Comparison of ENCODE assay signal across 20 mouse cellular contexts in the genomic region with DNA sequence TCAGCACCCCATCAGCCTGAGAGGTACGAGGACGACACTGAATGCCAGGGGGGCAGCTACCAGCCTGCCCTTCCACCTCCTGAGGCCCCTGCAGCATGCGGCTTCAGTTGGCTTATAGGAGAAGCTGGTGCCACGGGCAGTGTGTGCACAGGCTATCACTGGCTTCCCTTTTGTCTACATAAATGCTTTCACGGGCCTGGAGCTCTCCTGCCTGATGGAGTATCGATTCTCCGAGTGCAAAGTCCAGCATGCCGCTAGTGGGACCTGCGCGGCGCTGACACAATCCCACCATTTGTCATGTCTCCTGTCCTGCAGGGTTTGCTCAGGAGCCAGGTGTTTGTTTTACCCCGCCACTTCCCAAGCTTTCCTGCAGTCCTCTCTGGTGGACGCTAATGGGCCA. TPM values are rescaled to one million over a fixed set of nuclear protein-coding genes. Genes with fewer than 3 reads are reported as not detected.
DNase-seq lines count a peak whose midpoint lies in the region; ATAC-seq lines count a peak whose summit lies in the region.
"Had no signal": no experiment of that assay in that cellular context is flagged by ENCODE, and none has a peak within 500 bp of the region (broad histone marks: within the 10 kb centered on the region; RNA-seq: fewer than 3 reads in every experiment).

No protein-coding gene starts in this region.

- no peak overlapping the region for H3K4me3 ChIP-seq in forebrain, embryonic 14.5 days (ENCODE audit: low read depth, low read length)
- H3K4me3 ChIP-seq in forebrain, embryonic 12.5 days (replicated peaks), result no peak overlapping the region
- no peak overlapping the region for H3K4me3 ChIP-seq in midbrain, embryonic 10.5 days
- no peak overlapping the region for H3K4me3 ChIP-seq in midbrain, embryonic 14.5 days (replicated peaks; ENCODE audit: low read depth, low read length)
- H3K4me3 ChIP-seq in liver, embryonic 13.5 days (replicated peaks), result no peak overlapping the region
- H3K4me3 ChIP-seq: erythroblast, embryonic 14.5 days; limb, embryonic 13.5 days; neural tube, embryonic 15.5 days had no signal

- no peaks in the 10 kb centered on the region for H3K27me3 ChIP-seq in forebrain, embryonic 14.5 days (replicated peaks; ENCODE audit: control insufficient read depth, insufficient read depth, low read length)
- H3K27me3 ChIP-seq in forebrain, embryonic 12.5 days, result peaks cover 14% of the 10 kb centered on the region
- H3K27me3 ChIP-seq in midbrain, embryonic 10.5 days (ENCODE audit: low read depth, poor library complexity, severe bottlenecking), result peaks cover 93% of the 10 kb centered on the region
- H3K27me3 ChIP-seq in midbrain, embryonic 14.5 days (ENCODE audit: control insufficient read depth, insufficient read depth, low read length), result peaks cover 14% of the 10 kb centered on the region; the same call in 1 of the 2 replicates
- 0 out of 2 replicates have a peak, but pooled peaks cover 4% of the 10 kb centered on the region for H3K27me3 ChIP-seq in liver, embryonic 13.5 days
- H3K27me3 ChIP-seq: limb, embryonic 13.5 days had no signal

- H3K4me1 ChIP-seq in forebrain, embryonic 14.5 days (ENCODE audit: control insufficient read depth, insufficient read depth, low read length), result peaks cover 49% of the 10 kb centered on the region
- H3K4me1 ChIP-seq in forebrain, embryonic 12.5 days, result peaks cover 91% of the 10 kb centered on the region
- H3K4me1 ChIP-seq in midbrain, embryonic 10.5 days, result peaks cover 96% of the 10 kb centered on the region
- H3K4me1 ChIP-seq in midbrain, embryonic 14.5 days (ENCODE audit: control insufficient read depth, insufficient read depth, low read length), result peaks cover 29% of the 10 kb centered on the region
- peaks cover 36% of the 10 kb centered on the region for H3K4me1 ChIP-seq in liver, embryonic 13.5 days (replicated peaks)

- no peak for ATAC-seq in forebrain, embryonic 14.5 days
- ATAC-seq in forebrain, embryonic 12.5 days (ENCODE audit: low FRiP score), result no peak
- no peak for ATAC-seq in midbrain, embryonic 14.5 days (ENCODE audit: low FRiP score, low TSS enrichment)
- ATAC-seq in liver, embryonic 13.5 days (ENCODE audit: low read depth), result peak; percentile 65
- ATAC-seq: activated CD4-positive, CD25-positive, alpha-beta regulatory T cell, adult 4 months had no signal

- no peaks in the 10 kb centered on the region for H3K36me3 ChIP-seq in forebrain, embryonic 14.5 days (ENCODE audit: control insufficient read depth, insufficient read depth, low read length)
- H3K36me3 ChIP-seq in forebrain, embryonic 12.5 days (replicated peaks), result no peaks in the 10 kb centered on the region
- no peaks in the 10 kb centered on the region for H3K36me3 ChIP-seq in midbrain, embryonic 10.5 days
- no peaks in the 10 kb centered on the region for H3K36me3 ChIP-seq in midbrain, embryonic 14.5 days (ENCODE audit: control insufficient read depth, insufficient read depth, low read length)
- H3K36me3 ChIP-seq in liver, embryonic 13.5 days, result no peaks in the 10 kb centered on the region
- H3K36me3 ChIP-seq: limb, embryonic 13.5 days; neural tube, embryonic 15.5 days had no signal

- H3K9me3 ChIP-seq in forebrain, embryonic 14.5 days (replicated peaks; ENCODE audit: control insufficient read depth, low read length), result no peaks in the 10 kb centered on the region
- no peaks in the 10 kb centered on the region for H3K9me3 ChIP-seq in forebrain, embryonic 12.5 days
- H3K9me3 ChIP-seq in midbrain, embryonic 10.5 days (replicated peaks), result no peaks in the 10 kb centered on the region
- no peaks in the 10 kb centered on the region for H3K9me3 ChIP-seq in midbrain, embryonic 14.5 days (ENCODE audit: control insufficient read depth, low read length)
- H3K9me3 ChIP-seq in liver, embryonic 13.5 days (replicated peaks), result no peaks in the 10 kb centered on the region
- H3K9me3 ChIP-seq: limb, embryonic 13.5 days; neural tube, embryonic 15.5 days had no signal

- DNase-seq in forebrain, embryonic 14.5 days (ENCODE audit: low spot score), result no peak
- no peak for DNase-seq in midbrain, embryonic 10.5 days (ENCODE audit: low spot score)
- DNase-seq in midbrain, embryonic 14.5 days, result no peak
- DNase-seq in liver, embryonic 13.5 days, result no peak
- no peak for DNase-seq in layer of hippocampus, adult 11-12 months (ENCODE audit: low spot score)
- no peak for DNase-seq in lung, postnatal 25 days (ENCODE audit: low spot score)
- DNase-seq in cerebellum, adult 11 months, result no peak
- DNase-seq: adrenal gland, postnatal 36 days; cerebellum, postnatal 10 days; embryo, embryonic 11 days; gastrocnemius, postnatal 36 days; kidney, adult 11 months; kidney, postnatal 10 days; lung, postnatal 10 days; thymus, postnatal 14 days had no signal

- no peak overlapping the region for H3K4me2 ChIP-seq in forebrain, embryonic 14.5 days (ENCODE audit: low read length)
- no peak overlapping the region for H3K4me2 ChIP-seq in forebrain, embryonic 12.5 days
- H3K4me2 ChIP-seq in midbrain, embryonic 14.5 days (ENCODE audit: low read length), result no peak overlapping the region
- H3K4me2 ChIP-seq in liver, embryonic 13.5 days, result no peak overlapping the region
- H3K4me2 ChIP-seq: limb, embryonic 13.5 days; neural tube, embryonic 15.5 days had no signal

- no peak overlapping the region for H3K27ac ChIP-seq in forebrain, embryonic 14.5 days (ENCODE audit: low read depth, low read length)
- H3K27ac ChIP-seq in forebrain, embryonic 12.5 days, result no peak overlapping the region
- peak overlapping the region; percentile 88 for H3K27ac ChIP-seq in midbrain, embryonic 10.5 days (replicated peaks)
- no peak overlapping the region for H3K27ac ChIP-seq in midbrain, embryonic 14.5 days (replicated peaks; ENCODE audit: low read depth, low read length)
- peak overlapping the region; percentile 69 for H3K27ac ChIP-seq in liver, embryonic 13.5 days
- H3K27ac ChIP-seq: limb, embryonic 13.5 days; neural tube, embryonic 15.5 days had no signal

- peak overlapping the region; percentile 21; the same call in 1 of the 2 replicates for H3K9ac ChIP-seq in forebrain, embryonic 14.5 days (ENCODE audit: low read length)
- no peak overlapping the region for H3K9ac ChIP-seq in forebrain, embryonic 12.5 days
- H3K9ac ChIP-seq in midbrain, embryonic 14.5 days (replicated peaks; ENCODE audit: low read length), result no peak overlapping the region
- no peak overlapping the region for H3K9ac ChIP-seq in liver, embryonic 13.5 days
- H3K9ac ChIP-seq: limb, embryonic 13.5 days; neural tube, embryonic 15.5 days had no signal

- WGBS in forebrain, embryonic 14.5 days, result 50% methylated on average over 13 of the region's 13 CpGs
- WGBS in forebrain, embryonic 12.5 days, result 58% methylated on average over 13 of the region's 13 CpGs
- WGBS in midbrain, embryonic 10.5 days, result 83% methylated on average over 13 of the region's 13 CpGs
- WGBS in midbrain, embryonic 14.5 days, result 79% methylated on average over 13 of the region's 13 CpGs
- WGBS in liver, embryonic 13.5 days (ENCODE audit: insufficient replicate concordance), result 62% methylated on average over 13 of the region's 13 CpGs

RNA-seq across cellular contexts. Expression of a gene that starts 44.1 kb away (rescaled TPM):
- polyA plus RNA-seq in forebrain, embryonic 14.5 days (2014; fragmentation: Nextera tagmentation; extraction: Ambion mirVana), result 20.6 and 25.0 TPM in 2 replicates
- polyA plus RNA-seq in forebrain, embryonic 12.5 days (2016; fragmentation: Nextera tagmentation; extraction: Ambion mirVana), result 40.5 and 49.4 TPM in 2 replicates
- 12.5 and 14.1 TPM in 2 replicates for polyA plus RNA-seq in midbrain, embryonic 10.5 days (2016; fragmentation: Nextera tagmentation; extraction: Ambion mirVana)
- polyA plus RNA-seq in midbrain, embryonic 14.5 days (2014; fragmentation: Nextera tagmentation; extraction: Ambion mirVana), result 5.2 and 10.1 TPM in 2 replicates
- polyA plus RNA-seq in liver, embryonic 13.5 days (2015; fragmentation: Nextera tagmentation; extraction: Ambion mirVana), result 1.8 and 2.2 TPM in 2 replicates

Comparison
In these comparisons a context has a peak if more than half of its experiments do, and no peak if none do; other contexts are left out.
1. H3K27ac ChIP-seq: peak in midbrain, embryonic 10.5 days (single experiment) and liver, embryonic 13.5 days (single experiment); none in forebrain, embryonic 14.5 days (single experiment), forebrain, embryonic 12.5 days (single experiment) and midbrain, embryonic 14.5 days (single experiment).